Mouse (Mus musculus) lung, embryonic 16.5 days (tissue): ENCODE measurements around the gene Ucn3. TPM values are rescaled to one million over a fixed set of nuclear protein-coding genes. Genes with fewer than 3 reads are reported as not detected.

Experiments used
- ATAC-seq: fragments of 200-750 bp; cut with Nextera tagmentation; 2 replicates; pipeline ENCODE4 v1.8.0; 2017; ENCODE audit warnings: low read depth, mild to moderate bottlenecking, moderate library complexity
- H3K27ac ChIP-seq: fragments of 300-500 bp; sonication (generic); 2 replicates; pipeline ENCODE4 v1.5.1; 2014; ENCODE audit warnings: mild to moderate bottlenecking, control low read depth, low read length
- H3K27me3 ChIP-seq: fragments of 300-500 bp; sonication (generic); 2 replicates; pipeline ENCODE4 v1.6.1; 2014; ENCODE audit warnings: low read depth, low read length, mixed read lengths; ENCODE audit not compliant: control insufficient read depth, insufficient read depth
- H3K36me3 ChIP-seq: fragments of 300-500 bp; sonication (generic); 2 replicates; pipeline ENCODE4 v1.6.1; 2014; ENCODE audit warnings: low read length; ENCODE audit not compliant: control insufficient read depth, insufficient read depth
- H3K4me1 ChIP-seq: fragments of 300-500 bp; sonication (generic); replicated peaks from 2 replicates; pipeline ENCODE4 v1.6.1; 2014; ENCODE audit warnings: low read length, mixed read lengths; ENCODE audit not compliant: control insufficient read depth, insufficient read depth
- H3K4me2 ChIP-seq: fragments of 300-500 bp; sonication (generic); 2 replicates; pipeline ENCODE4 v1.6.1; 2014; ENCODE audit warnings: low read depth, low read length, control low read depth
- H3K4me3 ChIP-seq: fragments of 300-500 bp; sonication (generic); 2 replicates; pipeline ENCODE4 v1.5.1; 2014; ENCODE audit warnings: mild to moderate bottlenecking, low read length, control low read depth
- H3K9ac ChIP-seq: fragments of 300-500 bp; sonication (generic); 2 replicates; pipeline ENCODE4 v1.6.1; 2014; ENCODE audit warnings: low read length, control low read depth
- H3K9me3 ChIP-seq: fragments of 300-500 bp; sonication (generic); 2 replicates; pipeline ENCODE4 v1.6.1; 2016; ENCODE audit warnings: low read length; ENCODE audit not compliant: control insufficient read depth
- WGBS: fragments of 180-500 bp; shearing (Covaris S2); extraction: QIAGEN DNeasy Blood & Tissue Kit; methylation state at CpG from one replicate; pipeline ENCODE4 v1.1.7; 2014; 5-methylcytosine and 5-hydroxymethylcytosine counted together
- microRNA-seq: library from miRNA; unstranded; fragments of <30 nt; microRNA quantifications from one replicate; pipeline ENCODE4, GENCODE M21; 2016
- polyA plus RNA-seq: library from polyadenylated mRNA; unstranded; fragments of >200 nt; fragmentation: Nextera tagmentation; extraction: Ambion mirVana; gene quantifications from 2 replicates; pipeline ENCODE4 v1.2.1, GENCODE M21; 2015

Ucn3 gene
- polyA plus RNA-seq, 1 experiment from 2014 or later = not detected

DNA sequence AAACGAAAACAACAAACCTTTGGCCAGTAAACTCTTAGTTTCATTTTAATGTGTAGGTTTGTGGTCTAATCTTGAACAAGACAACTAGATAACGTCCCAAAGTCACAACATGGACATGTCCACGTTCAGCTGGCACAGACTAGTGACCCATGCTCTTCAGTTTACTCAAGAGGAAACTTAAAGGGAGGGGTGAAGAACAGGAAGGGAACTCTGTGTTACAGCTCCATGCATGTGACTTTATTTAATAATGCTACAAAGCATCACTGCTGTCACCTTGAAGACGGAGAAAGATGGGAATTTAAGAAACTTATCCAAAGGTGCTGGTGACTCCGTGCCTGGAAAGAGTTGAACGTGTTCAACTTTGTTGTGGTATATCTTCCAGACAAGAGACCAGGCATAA, 49.1 kb downstream of the Ucn3 start:
- no peak for ATAC-seq
- no peak overlapping the region for H3K4me3 ChIP-seq
- 79% methylated on average over 6 of the region's 6 CpGs for WGBS

GRCm38 (mm10) chr13:3895397-3895980, 49.7 kb downstream of the Ucn3 start:
- Histone ChIP-seq H3K4me3 (no peak overlapping the region), H3K4me2 (no peak overlapping the region), H3K4me1 (peaks cover 3% of the 10 kb centered on the region; the same call in 1 of the 2 replicates), H3K27me3 (no peaks in the 10 kb centered on the region), H3K27ac (no peak overlapping the region), H3K9me3 (no peaks in the 10 kb centered on the region), H3K9ac (no peak overlapping the region), H3K36me3 (no peaks in the 10 kb centered on the region; the same call in 1 of the 2 replicates)
- WGBS = 72% methylated on average over 8 of the region's 8 CpGs
- ATAC-seq = no peak

More for the DNA sequence above, 49.1 kb downstream of the Ucn3 start:
- Histone ChIP-seq H3K9ac (no peak overlapping the region), H3K36me3 (no peaks in the 10 kb centered on the region; the same call in 1 of the 2 replicates), H3K27me3 (no peaks in the 10 kb centered on the region), H3K4me2 (no peak overlapping the region), H3K9me3 (no peaks in the 10 kb centered on the region), H3K27ac (no peak overlapping the region), H3K4me1 (peaks cover 3% of the 10 kb centered on the region; the same call in 1 of the 2 replicates)

DNA sequence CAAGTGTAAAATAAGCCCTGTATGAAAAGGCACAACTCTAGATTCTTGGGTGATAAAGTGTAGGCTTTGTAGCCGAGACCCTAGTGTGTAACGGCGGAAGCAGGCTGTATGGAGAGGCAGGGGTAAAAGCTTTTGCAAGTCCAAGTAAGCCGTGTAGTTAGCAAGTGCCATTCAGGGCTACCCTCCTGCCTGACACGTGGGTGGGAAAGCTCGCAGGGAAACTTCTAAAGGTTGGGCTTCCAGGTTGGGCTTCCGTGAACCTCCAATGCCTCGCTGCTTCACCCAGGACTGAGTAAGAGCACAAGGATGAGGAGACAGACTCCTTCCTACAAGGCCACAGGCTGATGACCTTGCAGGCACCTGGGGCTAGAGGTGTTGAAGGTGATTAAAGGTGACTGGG, 50.6 kb downstream of the Ucn3 start:
- Histone ChIP-seq H3K4me2 (no peak overlapping the region), H3K9me3 (no peaks in the 10 kb centered on the region), H3K4me1 (peaks cover 5% of the 10 kb centered on the region), H3K27ac (no peak overlapping the region), H3K9ac (no peak overlapping the region), H3K36me3 (no peaks in the 10 kb centered on the region; the same call in 1 of the 2 replicates), H3K4me3 (no peak overlapping the region), H3K27me3 (no peaks in the 10 kb centered on the region)
- WGBS = 69% methylated on average over 8 of the region's 8 CpGs
- ATAC-seq = no peak

GRCm38 (mm10) chr13:3893126-3893734, 51.9 kb downstream of the Ucn3 start:
- peak; percentile 98 for ATAC-seq
- under 1% methylated on average over 35 of the region's 35 CpGs for WGBS
- H3K27me3 ChIP-seq = no peaks in the 10 kb centered on the region
- H3K4me3 ChIP-seq = peak overlapping the region; percentile 74
- H3K4me1 ChIP-seq = peaks cover 8% of the 10 kb centered on the region
- H3K36me3 ChIP-seq = no peaks in the 10 kb centered on the region; the same call in 1 of the 2 replicates
- peak overlapping the region; percentile 77 for H3K9ac ChIP-seq
- peak overlapping the region; percentile 81 for H3K27ac ChIP-seq
- H3K9me3 ChIP-seq = no peaks in the 10 kb centered on the region
- H3K4me2 ChIP-seq = peak overlapping the region; percentile 68

GRCm38 (mm10) chr13:3892601-3893000, 52.5 kb downstream of the Ucn3 start:
- Histone ChIP-seq H3K27me3 (no peaks in the 10 kb centered on the region), H3K4me2 (peak overlapping the region; percentile 68), H3K27ac (no peak overlapping the region), H3K4me3 (peak overlapping the region; percentile 74), H3K36me3 (peaks cover 6% of the 10 kb centered on the region), H3K4me1 (peaks cover 8% of the 10 kb centered on the region), H3K9me3 (no peaks in the 10 kb centered on the region), H3K9ac (peak overlapping the region; percentile 69)
- WGBS = 3% methylated on average over 7 of the region's 7 CpGs
- no peak for ATAC-seq

- 30% methylated on average over 8 of the region's 8 CpGs for WGBS
- Histone ChIP-seq H3K9me3 (no peaks in the 10 kb centered on the region), H3K4me2 (peak overlapping the region; percentile 68), H3K4me3 (peak overlapping the region; percentile 74), H3K27ac (peak overlapping the region; percentile 19), H3K27me3 (no peaks in the 10 kb centered on the region), H3K36me3 (peaks cover 16% of the 10 kb centered on the region), H3K9ac (peak overlapping the region; percentile 69), H3K4me1 (peaks cover 8% of the 10 kb centered on the region)
- ATAC-seq = no peak
Measured at GRCm38 (mm10) chr13:3891479-3892087, 53.6 kb downstream of the Ucn3 start.

Small RNA genes within 50 kb of the gene (microRNA-seq; reads per million reads assigned to microRNA genes)
- gene Gm22460 = not detected

Other genes starting within 250 kb of the Ucn3 start
- gene Calml3, start 141.0 kb downstream of the Ucn3 start, polyA plus RNA-seq = 0.24 and 0.39 TPM in 2 replicates
- gene Calm4, start 107.6 kb downstream of the Ucn3 start, polyA plus RNA-seq = 6.2 TPM in 1 of 2 replicates, not detected in the other
- not detected in 2 replicates for gene Calm5, start 91.2 kb downstream of the Ucn3 start, polyA plus RNA-seq
- gene Net1, start 27.1 kb downstream of the Ucn3 start, polyA plus RNA-seq = 100 and 104 TPM in 2 replicates
- gene Tubal3, start 27.1 kb downstream of the Ucn3 start, polyA plus RNA-seq = not detected in 2 replicates
- gene Akr1c14, start 103.7 kb upstream of the Ucn3 start, polyA plus RNA-seq = 4.9 and 7.7 TPM in 2 replicates
- 3.0 and 3.3 TPM in 2 replicates for gene Akr1c18, start 205.3 kb upstream of the Ucn3 start, polyA plus RNA-seq
- gene Akr1c13, start 245.8 kb upstream of the Ucn3 start, polyA plus RNA-seq = 7.8 and 11.1 TPM in 2 replicates